Mouse (Mus musculus) mouse embryonic stem cell (cell line): ENCODE measurements around the gene Xaf1.

ENCODE experiments used
- in situ Hi-C, 2 experiments: fragments of 300-500 bp; cut with MboI; formaldehyde crosslinking; loops; 1 replicate in 1 of 2; 3 replicates in 1 of 2; pipeline ENCODE4 v1.14.3; 2019 to 2020; ENCODE audit warnings: low sequenced_read_pairs in 2 of 2, low pct_unique_long_range_greater_than_20kb in 1 of 2, mixed read lengths in 1 of 2; ENCODE audit not compliant: unreplicated experiment in 1 of 2

Xaf1 gene

DNA sequence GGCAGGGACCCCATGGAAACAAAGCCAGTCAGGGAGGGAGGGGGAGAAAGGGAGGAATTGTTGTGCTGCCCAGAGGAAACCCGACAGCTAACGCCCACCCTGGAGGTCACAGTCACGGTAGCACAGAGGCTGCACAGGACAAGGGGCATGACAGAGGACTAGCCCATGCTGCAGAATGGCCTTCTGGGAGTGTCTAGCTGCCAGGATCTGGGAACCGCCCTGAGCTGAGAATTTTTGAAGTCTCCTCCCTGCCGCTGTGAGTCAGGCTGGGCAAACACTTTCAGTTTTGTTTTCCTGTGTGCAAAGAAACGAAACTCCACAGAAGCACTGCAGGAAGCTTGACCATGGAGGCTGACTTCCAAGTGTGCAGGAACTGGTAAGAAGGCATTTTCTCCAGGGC lies at the start of gene Xaf1:
TSS of gene Xaf1 (plus strand) at position 296 of the 400 bp plus-strand sequence.
- in situ Hi-C loops, result no loop called here

DNA sequence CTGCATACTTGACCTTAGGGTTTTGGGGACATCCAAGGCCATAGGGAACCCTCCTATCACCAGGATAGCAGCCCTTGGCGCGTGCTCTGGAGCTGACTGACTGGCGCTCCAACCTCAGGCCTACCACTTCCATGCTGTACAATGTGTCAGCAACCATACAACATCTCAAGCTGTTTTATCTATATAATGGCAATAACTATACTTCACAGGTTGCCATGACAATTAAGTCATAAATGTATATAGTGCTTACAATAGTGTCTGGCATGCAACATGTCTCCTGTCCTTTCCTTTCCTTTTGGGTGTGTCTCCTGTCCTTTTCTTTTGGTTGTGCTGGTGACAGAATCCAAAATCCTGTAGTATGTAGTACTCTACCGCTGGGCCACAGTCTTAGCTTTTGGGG lies 45.8 kb upstream of the Xaf1 start:
- in situ Hi-C loops, result no loop called here

DNA sequence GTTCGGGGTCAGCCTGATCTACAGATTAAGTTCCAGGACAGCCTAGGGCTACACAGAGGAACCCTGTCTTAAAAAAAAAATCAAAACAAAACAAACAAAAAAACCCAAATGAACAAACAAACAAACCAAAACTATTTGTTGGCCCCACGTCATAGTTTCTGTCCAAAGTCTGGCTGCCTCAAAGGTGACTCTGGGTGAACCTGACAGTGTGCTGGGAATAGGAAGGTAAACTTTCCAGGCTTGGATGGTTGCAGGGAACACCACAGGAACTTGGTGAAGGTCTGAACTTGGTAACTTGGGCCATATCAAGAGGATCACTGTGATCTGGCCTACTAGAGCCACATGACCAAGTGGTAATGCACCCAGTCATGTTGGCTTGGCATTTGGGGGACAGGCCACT lies 45.0 kb upstream of the Xaf1 start:
- in situ Hi-C loops, result no loop called here

DNA sequence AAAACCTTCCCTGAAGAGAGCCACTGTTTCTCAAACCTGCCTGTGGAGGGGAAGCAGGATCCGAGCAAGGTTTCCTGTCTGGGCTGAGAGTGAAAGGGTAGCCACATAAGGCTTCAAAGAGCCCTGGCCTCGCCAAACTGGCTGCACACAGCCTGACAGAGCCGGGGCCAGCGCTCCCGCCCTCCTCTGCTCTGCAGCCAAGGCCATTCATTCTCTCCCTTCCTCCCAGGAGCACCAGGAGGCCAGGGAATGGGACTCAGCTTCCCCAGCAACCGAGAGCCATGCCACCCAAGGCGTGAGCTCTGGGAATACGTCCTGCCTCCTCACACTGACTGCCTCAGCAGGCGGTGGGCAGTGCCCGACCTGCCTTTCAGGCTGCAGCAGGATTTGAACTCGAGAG lies 35.9 kb upstream of the Xaf1 start:
- in situ Hi-C loops, result no loop called here

DNA sequence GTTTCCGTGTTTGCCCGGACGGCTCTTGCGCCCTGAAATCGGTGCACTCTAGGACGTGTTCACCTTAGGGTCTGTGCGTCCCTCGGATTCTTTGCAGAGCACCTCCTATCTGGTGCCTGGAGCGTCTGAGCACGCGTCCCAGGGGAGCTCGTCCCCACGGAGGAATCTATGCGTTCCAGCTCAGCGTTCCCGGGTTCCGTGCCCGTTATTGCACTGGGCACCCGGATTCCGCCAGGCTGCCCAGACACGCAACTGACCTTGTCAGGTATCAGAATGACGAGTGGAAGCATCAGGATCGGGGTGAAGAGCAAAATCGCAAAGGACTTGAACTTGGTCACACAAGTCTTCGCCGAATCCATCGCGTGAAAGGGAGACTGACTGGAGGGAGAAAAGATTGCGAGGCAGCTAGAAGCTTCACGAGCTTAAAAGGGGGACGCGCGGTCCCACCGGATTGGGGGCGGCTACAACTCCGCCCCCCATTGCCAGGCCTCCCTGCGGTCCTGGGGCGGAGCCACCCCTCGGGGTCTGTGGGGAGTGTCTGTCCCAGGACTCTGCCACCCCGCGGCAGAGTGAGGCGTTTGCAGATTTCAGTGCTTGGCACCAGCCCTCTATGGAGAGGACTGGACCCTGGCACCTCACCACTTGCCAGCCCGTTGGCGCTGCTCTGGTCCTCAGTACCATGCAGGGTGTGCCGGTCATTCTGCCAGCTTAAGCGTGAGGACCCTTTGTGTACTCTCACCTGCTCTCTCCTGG lies 35.0 kb upstream of the Xaf1 start:
- in situ Hi-C loops, result no loop called here

- in situ Hi-C loops, result no loop called here
Measured at GRCm38 (mm10) chr11:72266960-72267560, 34.4 kb upstream of the Xaf1 start, which contains the start of gene Slc13a5. TSS of gene Slc13a5 (minus strand) at chr11:72267222.

- in situ Hi-C loops, result no loop called here
Measured at GRCm38 (mm10) chr11:72271761-72272160, 29.7 kb upstream of the Xaf1 start.

DNA sequence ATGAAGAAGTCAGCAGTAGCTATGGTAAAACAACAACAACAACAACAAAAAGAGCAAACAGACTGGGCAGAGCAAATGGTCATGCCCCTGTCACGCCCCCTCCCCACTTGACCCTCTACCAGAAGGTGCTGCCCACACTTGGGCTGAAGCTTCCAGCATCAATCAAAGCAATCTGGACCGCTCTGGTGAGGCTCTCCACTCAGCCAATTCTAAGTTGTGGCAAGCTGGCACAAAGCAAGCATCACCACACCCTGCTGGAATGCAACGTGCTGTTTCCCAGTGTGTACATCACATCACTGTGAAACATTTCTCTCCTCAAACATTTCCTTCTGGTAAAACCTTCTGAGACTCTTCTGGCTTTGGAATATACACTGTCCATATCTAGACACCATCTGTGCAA lies 28.1 kb upstream of the Xaf1 start:
- in situ Hi-C loops, result no loop called here

- in situ Hi-C loops, result no loop called here
Measured at GRCm38 (mm10) chr11:72281143-72281851, 20.1 kb upstream of the Xaf1 start.

DNA sequence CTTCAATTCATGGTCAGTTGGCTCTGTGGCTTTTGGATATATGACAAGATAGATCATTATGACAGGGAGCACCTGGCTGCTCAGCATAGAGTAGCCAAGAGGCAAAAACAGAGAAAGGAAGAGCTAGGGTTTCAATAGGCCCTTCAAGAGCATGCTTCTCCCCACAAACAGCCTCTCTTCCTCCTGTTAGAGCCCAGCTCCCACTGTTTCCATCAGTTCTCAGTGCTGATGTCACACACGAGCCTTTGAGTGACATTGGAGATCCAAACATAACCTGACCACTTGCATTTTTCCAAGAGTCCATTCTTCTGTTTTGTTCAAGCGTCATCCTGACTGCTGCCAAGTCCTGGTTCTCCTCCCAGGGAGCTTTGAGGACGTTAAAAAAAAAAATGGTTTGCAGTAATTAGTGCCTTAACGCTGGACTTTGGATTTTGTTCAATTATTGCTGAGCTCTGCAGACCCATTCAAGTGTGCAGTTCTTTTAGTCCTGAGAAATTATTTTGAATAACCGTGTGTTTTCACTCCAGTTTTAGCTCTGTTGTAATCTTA lies 19.5 kb upstream of the Xaf1 start:
- in situ Hi-C loops, result no loop called here

- in situ Hi-C loops, result no loop called here
Measured at GRCm38 (mm10) chr11:72283486-72284224, 17.8 kb upstream of the Xaf1 start.

GRCm38 (mm10) chr11:72284532-72285182 lies 16.8 kb upstream of the Xaf1 start:
- in situ Hi-C loops, result no loop called here

DNA sequence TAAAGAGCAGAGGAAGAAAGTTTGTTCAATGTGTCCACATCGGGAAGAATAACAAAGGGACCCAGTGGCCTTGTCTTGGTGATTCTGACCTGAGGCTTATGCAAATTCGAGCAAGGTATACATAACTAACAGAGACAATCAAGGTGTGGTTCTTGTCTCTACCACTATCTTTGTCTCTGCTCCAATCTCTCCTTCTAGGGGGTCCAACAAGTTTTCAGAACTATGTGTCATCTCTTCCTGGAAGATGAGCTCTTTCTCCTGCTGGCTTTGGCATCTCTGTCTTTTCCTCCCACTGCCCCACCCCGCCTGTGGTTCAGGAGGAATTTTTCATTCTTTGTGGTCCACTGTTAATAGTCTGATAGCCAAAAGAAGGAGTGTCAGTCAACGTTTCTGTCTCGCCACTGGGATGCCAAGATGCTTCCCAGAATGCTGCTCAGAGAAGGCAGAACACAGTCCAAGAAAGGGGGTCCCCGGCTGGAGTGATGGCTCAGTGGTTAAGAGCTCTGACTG lies 15.4 kb upstream of the Xaf1 start:
- in situ Hi-C loops, result no loop called here

DNA sequence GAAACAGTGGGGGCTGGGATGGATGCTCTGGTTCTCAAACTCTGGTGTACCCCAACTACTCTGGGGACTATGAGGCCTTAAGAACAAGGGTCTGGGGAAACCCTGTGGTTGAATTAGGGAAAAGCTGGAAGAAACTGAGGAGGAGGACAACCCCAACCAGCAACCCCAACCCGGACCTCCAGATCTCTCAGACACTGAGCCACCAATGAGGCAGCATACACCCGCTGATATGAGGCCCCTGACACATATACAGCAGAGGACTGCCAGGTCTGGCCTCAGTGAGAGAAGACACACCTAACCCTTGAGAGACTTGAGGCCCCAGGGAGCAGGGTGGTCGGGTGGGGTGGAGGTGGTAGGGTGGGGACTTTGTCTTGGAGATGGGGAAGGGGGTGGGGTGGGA lies 14.8 kb upstream of the Xaf1 start:
- in situ Hi-C loops, result no loop called here

DNA sequence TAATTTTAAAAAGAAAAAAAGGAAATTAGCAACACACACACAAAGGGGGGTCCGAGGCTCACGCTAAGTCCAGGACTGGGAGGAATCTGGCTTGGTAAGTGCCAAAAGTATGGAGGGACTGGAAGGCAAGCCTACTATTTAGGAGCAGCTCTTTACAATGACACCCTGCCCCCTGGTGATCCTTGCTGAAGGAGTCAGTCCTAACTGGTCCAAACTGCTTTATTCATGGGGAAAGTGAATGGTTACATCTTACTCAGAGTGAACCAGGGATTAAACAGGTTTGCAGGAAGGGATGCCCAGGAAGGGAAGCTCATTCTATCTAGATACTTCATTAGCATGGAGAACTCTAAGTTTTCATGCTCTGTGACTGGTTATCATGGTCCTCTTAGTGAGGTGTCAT lies 14.3 kb upstream of the Xaf1 start:
- in situ Hi-C loops, result no loop called here

GRCm38 (mm10) chr11:72287543-72287942 lies 13.9 kb upstream of the Xaf1 start:
- in situ Hi-C loops, result no loop called here

GRCm38 (mm10) chr11:72293116-72293515 lies 8.3 kb upstream of the Xaf1 start:
- in situ Hi-C loops, result no loop called here

DNA sequence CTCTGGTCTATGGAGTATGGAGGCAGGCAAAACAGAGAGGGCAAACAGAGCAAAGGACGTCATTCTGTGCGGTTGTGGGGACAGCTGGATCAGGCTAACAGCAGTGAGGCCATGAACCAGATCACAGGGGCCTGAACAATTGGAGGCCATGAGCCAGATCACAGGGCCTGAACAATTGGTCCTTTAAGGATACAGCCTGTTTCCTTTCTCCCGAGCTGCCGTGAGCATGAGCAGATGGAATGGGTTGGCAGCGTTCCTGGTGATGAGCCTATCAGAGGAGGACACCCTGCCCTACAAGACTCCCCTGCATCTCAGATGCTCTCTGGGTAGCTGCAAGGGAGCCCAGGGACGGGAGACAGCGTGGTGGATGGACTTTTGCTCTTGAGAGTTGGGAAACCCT lies 801 bp downstream of the Xaf1 start:
- in situ Hi-C loops, result no loop called here
